Mouse (Mus musculus) liver, embryonic 14.5 days (tissue): ENCODE measurements around the gene Apol7e.
"Not testable (repeated sequence)": the region's sequence is repeated elsewhere in the genome, so short reads cannot be mapped to it uniquely, and the experiment has no call there.

Experiments
- CTCF ChIP-seq: IDR thresholded peaks from 2 replicates; pipeline ENCODE4 v1.5.1; 2016; ENCODE audit warnings: antibody characterized with exemption, low read depth, control low read depth
- EP300 ChIP-seq: IDR thresholded peaks from 2 replicates; pipeline ENCODE4 v1.6.1; 2016; ENCODE audit warnings: antibody characterized with exemption, low read depth

GRCm38 (mm10) chr15:77683944-77684343, 14.7 kb upstream of the Apol7e start:
- TF ChIP-seq CTCF: peak; percentile 73
- TF ChIP-seq EP300: not testable (repeated sequence)
